21 mouse cellular contexts compared by ENCODE assay signal in genomic region chr2:157918529-157918928, GRCm38 (mm10). TPM values are rescaled to one million over a fixed set of nuclear protein-coding genes. Genes with fewer than 3 reads are reported as not detected.
DNase-seq lines count a peak whose midpoint lies in the region; ATAC-seq and TF ChIP-seq lines count a peak whose summit lies in the region.
"Had no signal": no experiment of that assay in that cellular context is flagged by ENCODE, and none has a peak within 500 bp of the region (broad histone marks: within the 10 kb centered on the region; RNA-seq: fewer than 3 reads in every experiment).

No protein-coding gene starts in this region.

- H3K4me3 ChIP-seq in hindbrain, embryonic 12.5 days, result no peak overlapping the region; the same call in 1 of the 2 replicates
- H3K4me3 ChIP-seq in hindbrain, embryonic 11.5 days (ENCODE audit: low read depth, low read length), result no peak overlapping the region
- H3K4me3 ChIP-seq in hindbrain, embryonic 15.5 days, result peak overlapping the region; percentile 13
- peak overlapping the region; percentile 64 for H3K4me3 ChIP-seq in neural tube, embryonic 13.5 days
- H3K4me3 ChIP-seq in intestine, postnatal 0 days (ENCODE audit: low read depth, low read length), result no peak overlapping the region
- H3K4me3 ChIP-seq: embryonic facial prominence, embryonic 15.5 days; stomach, embryonic 15.5 days had no signal

- no peak overlapping the region for H3K27ac ChIP-seq in hindbrain, embryonic 12.5 days
- H3K27ac ChIP-seq in hindbrain, embryonic 11.5 days (ENCODE audit: low read depth, low read length), result no peak overlapping the region
- H3K27ac ChIP-seq in hindbrain, embryonic 15.5 days (replicated peaks), result no peak overlapping the region
- 0 out of 2 replicates have a peak overlapping the region, but pooled peaks have one; percentile 20 for H3K27ac ChIP-seq in neural tube, embryonic 13.5 days (replicated peaks)
- no peak overlapping the region for H3K27ac ChIP-seq in intestine, postnatal 0 days (ENCODE audit: low read depth, low read length)
- H3K27ac ChIP-seq: embryonic facial prominence, embryonic 15.5 days; stomach, embryonic 15.5 days had no signal

- WGBS in hindbrain, embryonic 12.5 days, result 5% methylated on average over 10 of the region's 10 CpGs
- WGBS in hindbrain, embryonic 11.5 days, result 4% methylated on average over 10 of the region's 10 CpGs
- WGBS in hindbrain, embryonic 15.5 days, result 4% methylated on average over 10 of the region's 10 CpGs
- whole genome bisulfite sequencing in neural tube, embryonic 13.5 days, result 8% methylated on average over 10 of the region's 10 CpGs
- 7% methylated on average over 10 of the region's 10 CpGs for WGBS in intestine, postnatal 0 days

- intact Hi-C loops in heart, postnatal 25 days (cut with DNase I), result no loop called here

- H3K36me3 ChIP-seq in hindbrain, embryonic 12.5 days, result no peaks in the 10 kb centered on the region
- no peaks in the 10 kb centered on the region for H3K36me3 ChIP-seq in hindbrain, embryonic 11.5 days (ENCODE audit: control insufficient read depth, insufficient read depth, low read length)
- H3K36me3 ChIP-seq in hindbrain, embryonic 15.5 days, result no peaks in the 10 kb centered on the region
- no peaks in the 10 kb centered on the region for H3K36me3 ChIP-seq in neural tube, embryonic 13.5 days
- H3K36me3 ChIP-seq in intestine, postnatal 0 days (ENCODE audit: control insufficient read depth, insufficient read depth), result no peaks in the 10 kb centered on the region
- H3K36me3 ChIP-seq: embryonic facial prominence, embryonic 15.5 days; stomach, embryonic 15.5 days had no signal

- no peak for DNase-seq in hindbrain, embryonic 11.5 days (ENCODE audit: low spot score)
- DNase-seq in ES-CJ7 (ENCODE audit: low read depth, low spot score), result peak; percentile 78
- no peak for DNase-seq in heart, postnatal 25 days (ENCODE audit: low spot score)
- DNase-seq: adrenal gland, adult 8-10 months; cerebellum, postnatal 10 days; kidney, adult 2 months; kidney, postnatal 36 days; liver; lung, postnatal 10 days; thymus, adult 18-20 months; thymus, postnatal 4 days had no signal

- ATAC-seq in hindbrain, embryonic 12.5 days (ENCODE audit: low FRiP score), result no peak
- no peak for ATAC-seq in hindbrain, embryonic 11.5 days (ENCODE audit: low FRiP score)
- no peak for ATAC-seq in hindbrain, embryonic 15.5 days (ENCODE audit: low FRiP score, low read depth)
- no peak for ATAC-seq in neural tube, embryonic 13.5 days (ENCODE audit: low read depth)
- ATAC-seq in intestine, postnatal 0 days, result no peak

- no peak for TF ChIP-seq CTCF in intestine, postnatal 0 days (IDR thresholded peaks at IDR 0.05; ENCODE audit: low read depth)

- H3K27me3 ChIP-seq in hindbrain, embryonic 12.5 days, result peaks cover 64% of the 10 kb centered on the region
- peaks cover 32% of the 10 kb centered on the region for H3K27me3 ChIP-seq in hindbrain, embryonic 11.5 days (ENCODE audit: control insufficient read depth, insufficient read depth, low read length)
- no peaks in the 10 kb centered on the region; the same call in 1 of the 2 replicates for H3K27me3 ChIP-seq in hindbrain, embryonic 15.5 days
- H3K27me3 ChIP-seq in neural tube, embryonic 13.5 days, result peaks cover 36% of the 10 kb centered on the region
- peaks cover 43% of the 10 kb centered on the region for H3K27me3 ChIP-seq in intestine, postnatal 0 days (replicated peaks; ENCODE audit: control insufficient read depth, insufficient read depth, low read length)

- peaks cover 48% of the 10 kb centered on the region for H3K4me1 ChIP-seq in hindbrain, embryonic 12.5 days
- 0 out of 2 replicates have a peak, but pooled peaks cover 2% of the 10 kb centered on the region for H3K4me1 ChIP-seq in hindbrain, embryonic 11.5 days (replicated peaks; ENCODE audit: control insufficient read depth, insufficient read depth, low read length)
- H3K4me1 ChIP-seq in hindbrain, embryonic 15.5 days (replicated peaks), result peaks cover 85% of the 10 kb centered on the region
- H3K4me1 ChIP-seq in neural tube, embryonic 13.5 days (replicated peaks), result peaks cover 96% of the 10 kb centered on the region
- H3K4me1 ChIP-seq in intestine, postnatal 0 days (replicated peaks; ENCODE audit: control insufficient read depth, insufficient read depth, low read length), result no peaks in the 10 kb centered on the region

- peak overlapping the region; percentile 65 for H3K4me2 ChIP-seq in hindbrain, embryonic 12.5 days (replicated peaks)
- no peak overlapping the region for H3K4me2 ChIP-seq in hindbrain, embryonic 11.5 days (replicated peaks; ENCODE audit: low read depth, low read length)
- H3K4me2 ChIP-seq in hindbrain, embryonic 15.5 days, result peak overlapping the region; percentile 87
- peak overlapping the region; percentile 74 for H3K4me2 ChIP-seq in neural tube, embryonic 13.5 days
- H3K4me2 ChIP-seq in intestine, postnatal 0 days (replicated peaks; ENCODE audit: low read depth), result no peak overlapping the region
- H3K4me2 ChIP-seq: embryonic facial prominence, embryonic 15.5 days; stomach, embryonic 15.5 days had no signal

- no peak overlapping the region for H3K9ac ChIP-seq in hindbrain, embryonic 12.5 days
- no peak overlapping the region for H3K9ac ChIP-seq in hindbrain, embryonic 11.5 days (ENCODE audit: low read depth, low read length)
- H3K9ac ChIP-seq in hindbrain, embryonic 15.5 days, result peak overlapping the region; percentile 23; the same call in 1 of the 2 replicates
- peak overlapping the region; percentile 84 for H3K9ac ChIP-seq in neural tube, embryonic 13.5 days
- no peak overlapping the region for H3K9ac ChIP-seq in intestine, postnatal 0 days (ENCODE audit: low read depth, low read length)
- H3K9ac ChIP-seq: embryonic facial prominence, embryonic 15.5 days; stomach, embryonic 15.5 days had no signal

- no peaks in the 10 kb centered on the region for H3K9me3 ChIP-seq in hindbrain, embryonic 12.5 days (replicated peaks)
- no peaks in the 10 kb centered on the region for H3K9me3 ChIP-seq in hindbrain, embryonic 11.5 days (ENCODE audit: control insufficient read depth, low read length)
- no peaks in the 10 kb centered on the region for H3K9me3 ChIP-seq in hindbrain, embryonic 15.5 days
- no peaks in the 10 kb centered on the region for H3K9me3 ChIP-seq in neural tube, embryonic 13.5 days
- H3K9me3 ChIP-seq in intestine, postnatal 0 days (ENCODE audit: control insufficient read depth), result no peaks in the 10 kb centered on the region
- H3K9me3 ChIP-seq: embryonic facial prominence, embryonic 15.5 days; stomach, embryonic 15.5 days had no signal

RNA-seq across cellular contexts. Expression of gene Vstm2l, which starts 4.1 kb away (rescaled TPM):
- polyA plus RNA-seq in hindbrain, embryonic 12.5 days (2016; fragmentation: Nextera tagmentation; extraction: Ambion mirVana), result 13.7 and 15.3 TPM in 2 replicates
- polyA plus RNA-seq in hindbrain, embryonic 11.5 days (2014; fragmentation: Nextera tagmentation; extraction: Ambion mirVana), result 4.5 and 6.4 TPM in 2 replicates
- 32.5 and 40.0 TPM in 2 replicates for polyA plus RNA-seq in hindbrain, embryonic 15.5 days (2015; fragmentation: Nextera tagmentation; extraction: Ambion mirVana)
- 26.2 and 34.3 TPM in 2 replicates for polyA plus RNA-seq in neural tube, embryonic 13.5 days (2015; fragmentation: Nextera tagmentation; extraction: Ambion mirVana)
- total RNA-seq in heart, postnatal 25 days (2021), result not detected
- 0.75 and 0.90 TPM in 2 replicates for polyA plus RNA-seq in intestine, postnatal 0 days (2015; fragmentation: Nextera tagmentation; extraction: Ambion mirVana)
- total RNA-seq: CH12.LX; megakaryocyte progenitor cell, adult 5-6 weeks had no signal
- polyA plus RNA-seq: heart, embryonic 16.5 days; liver, embryonic 16.5 days had no signal

Comparison
In these comparisons a context has a peak if more than half of its experiments do, and no peak if none do; other contexts are left out.
1. H3K4me2 ChIP-seq: peak in hindbrain, embryonic 12.5 days (single experiment), hindbrain, embryonic 15.5 days (single experiment) and neural tube, embryonic 13.5 days (single experiment); none in hindbrain, embryonic 11.5 days (single experiment) and intestine, postnatal 0 days (single experiment).
2. H3K4me3 ChIP-seq: peak in hindbrain, embryonic 15.5 days (single experiment) and neural tube, embryonic 13.5 days (single experiment); none in hindbrain, embryonic 12.5 days (single experiment), hindbrain, embryonic 11.5 days (single experiment) and intestine, postnatal 0 days (single experiment).
3. H3K9ac ChIP-seq: peak in hindbrain, embryonic 15.5 days (single experiment) and neural tube, embryonic 13.5 days (single experiment); none in hindbrain, embryonic 12.5 days (single experiment), hindbrain, embryonic 11.5 days (single experiment) and intestine, postnatal 0 days (single experiment).